Mouse (Mus musculus) A20 (cell line): Measurements from ENCODE around the gene Olfr789.

Experiments
- DNase-seq: peaks from one replicate; pipeline ENCODE4 v3.0.0-alpha.2; 2011; ENCODE audit warnings: low read depth, low spot score

The Olfr789 gene

GRCm38 (mm10) chr10:129484452-129484851 lies at the start of gene Olfr789:
Gene Olfr789 (plus strand): TSS chr10:129484752.
- DNase-seq = no peak

DNA sequence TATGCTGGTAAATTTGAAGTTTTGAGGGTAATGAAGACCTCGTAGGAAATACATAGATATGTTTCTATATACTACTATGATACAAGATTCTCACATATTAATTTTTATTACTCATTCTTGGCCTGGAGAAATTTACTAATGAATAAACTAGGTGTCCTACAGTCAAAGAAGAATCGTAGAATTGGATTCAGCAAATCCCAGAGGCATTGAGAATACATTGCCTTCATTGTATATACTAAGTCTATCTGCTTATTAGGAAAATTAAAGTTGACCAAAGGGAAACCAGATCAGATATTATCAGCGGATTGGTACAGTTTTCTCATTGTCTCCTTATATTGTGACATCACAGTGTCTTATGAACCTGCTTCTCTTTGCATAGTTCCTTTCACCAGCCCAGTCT lies 23.0 kb upstream of the Olfr789 start, which contains the start of gene Olfr787:
Gene Olfr787, plus strand, starts transcription at position 301 of the 400 bp plus-strand sequence.
- DNase-seq = no peak

DNA sequence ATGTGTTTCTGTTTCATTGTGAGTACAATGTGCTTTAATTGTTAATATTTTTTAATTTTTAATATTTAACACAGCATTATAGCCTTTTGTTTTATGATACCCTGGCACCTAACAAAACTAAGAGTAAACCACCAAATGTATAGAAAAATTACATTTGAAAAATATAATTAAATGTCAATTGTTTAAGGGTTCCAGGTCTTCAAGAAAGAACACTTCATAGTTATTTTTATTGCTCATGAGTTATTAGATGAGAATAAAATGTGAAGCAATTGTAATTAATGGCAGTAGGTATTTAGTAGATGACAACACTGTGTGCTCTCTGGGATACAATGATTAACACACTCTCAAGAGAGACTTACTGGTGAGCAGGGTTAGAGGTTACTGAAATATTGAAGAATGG lies 13.9 kb upstream of the Olfr789 start, which contains the start of gene Olfr788:
Gene Olfr788, plus strand, starts transcription at position 301 of the 400 bp plus-strand sequence.
- no peak for DNase-seq

DNA sequence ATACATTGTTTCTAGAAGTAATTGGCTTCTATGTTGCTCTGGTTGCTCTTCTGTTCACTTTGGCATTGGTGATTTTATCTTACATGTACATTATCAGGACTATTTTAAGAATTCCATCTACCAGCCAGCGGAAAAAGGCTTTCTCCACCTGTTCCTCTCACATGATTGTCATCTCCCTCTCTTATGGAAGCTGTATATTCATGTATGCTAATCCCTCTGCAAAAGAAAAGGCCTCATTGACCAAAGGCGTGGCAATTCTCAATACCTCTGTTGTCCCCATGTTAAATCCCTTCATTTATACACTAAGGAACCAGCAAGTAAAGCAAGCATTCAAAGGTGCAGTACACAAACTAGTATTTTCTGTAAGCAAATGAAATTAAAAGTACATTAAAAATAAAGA lies 11.3 kb upstream of the Olfr789 start:
- no peak for DNase-seq

- DNase-seq = no peak
Observed at GRCm38 (mm10) chr10:129473723-129474122, 10.8 kb upstream of the Olfr789 start.

- DNase-seq = no peak
Observed at GRCm38 (mm10) chr10:129490101-129490500, 5.5 kb downstream of the Olfr789 start.

- no peak for DNase-seq
Observed at GRCm38 (mm10) chr10:129498192-129498591, 13.6 kb downstream of the Olfr789 start, which contains the start of gene Olfr790. Gene Olfr790 (plus strand): TSS chr10:129498492.

GRCm38 (mm10) chr10:129521492-129521891 lies 36.9 kb downstream of the Olfr789 start, which contains the start of gene Olfr791:
Gene Olfr791 (plus strand): TSS chr10:129521792.
- no peak for DNase-seq

DNA sequence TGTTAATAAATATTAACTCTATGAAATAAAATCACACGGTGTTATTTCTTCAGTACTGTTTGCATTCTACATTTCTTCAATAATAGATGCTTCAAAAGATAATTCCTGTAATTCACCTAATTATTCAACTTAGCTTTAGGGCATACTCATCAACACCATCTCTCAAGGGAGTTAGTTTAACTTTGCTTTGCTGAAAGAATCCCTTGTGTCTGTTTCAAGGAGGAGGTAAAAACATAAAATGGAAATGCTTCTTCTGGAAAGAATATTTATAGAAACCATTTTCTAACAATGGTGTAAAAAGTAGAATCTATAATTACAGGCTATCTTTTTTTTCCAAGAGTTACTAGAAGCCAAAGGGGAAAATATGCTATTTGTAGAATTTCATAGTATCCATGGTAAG lies 54.3 kb downstream of the Olfr789 start, which contains the start of gene Olfr792:
Gene Olfr792, plus strand, starts transcription at position 301 of the 400 bp plus-strand sequence.
- no peak for DNase-seq
